Mouse (Mus musculus) liver, embryonic 16.5 days (tissue): Measurements from ENCODE around the gene Cisd2. TPM values are rescaled to one million over a fixed set of nuclear protein-coding genes. Genes with fewer than 3 reads are reported as not detected.

ENCODE experiments used
- ATAC-seq: fragments of 200-750 bp; cut with Nextera tagmentation; 2 replicates; pipeline ENCODE4 v1.8.0; 2017; ENCODE audit warnings: low read depth, mild to moderate bottlenecking, moderate number of reproducible peaks, moderate library complexity
- H3K27ac ChIP-seq: fragments of 300-500 bp; sonication (generic); 2 replicates; pipeline ENCODE4 v1.5.1; 2014; ENCODE audit warnings: mild to moderate bottlenecking, low read length
- H3K27me3 ChIP-seq: fragments of 300-500 bp; sonication (generic); 2 replicates; pipeline ENCODE4 v1.6.1; 2014; ENCODE audit warnings: low read depth, low read length, mixed read lengths; ENCODE audit not compliant: control insufficient read depth, insufficient read depth
- H3K36me3 ChIP-seq: fragments of 300-500 bp; sonication (generic); 2 replicates; pipeline ENCODE4 v1.6.1; 2014; ENCODE audit warnings: mild to moderate bottlenecking; ENCODE audit not compliant: control insufficient read depth, insufficient read depth
- H3K4me1 ChIP-seq: fragments of 300-500 bp; sonication (generic); 2 replicates; pipeline ENCODE4 v1.6.1; 2014; ENCODE audit warnings: low read depth, low read length, mixed read lengths; ENCODE audit not compliant: control insufficient read depth
- H3K4me2 ChIP-seq: fragments of 300-500 bp; sonication (generic); 2 replicates; pipeline ENCODE4 v1.6.1; 2014; ENCODE audit warnings: low read depth, low read length, mixed read lengths
- H3K4me3 ChIP-seq: fragments of 300-500 bp; sonication (generic); 2 replicates; pipeline ENCODE4 v1.5.1; 2014; ENCODE audit warnings: low read depth, mild to moderate bottlenecking, low read length
- H3K9ac ChIP-seq: fragments of 300-500 bp; sonication (generic); 2 replicates; pipeline ENCODE4 v1.6.1; 2014; ENCODE audit warnings: low read depth, low read length
- H3K9me3 ChIP-seq: fragments of 300-500 bp; sonication (generic); replicated peaks from 2 replicates; pipeline ENCODE4 v1.6.1; 2016; ENCODE audit warnings: low read length; ENCODE audit not compliant: control insufficient read depth
- WGBS: fragments of 180-500 bp; shearing (Covaris S2); extraction: QIAGEN DNeasy Blood & Tissue Kit; methylation state at CpG from one replicate; pipeline ENCODE4 v1.1.7; 2014; ENCODE audit not compliant: insufficient replicate concordance; 5-methylcytosine and 5-hydroxymethylcytosine counted together
- polyA plus RNA-seq: library from polyadenylated mRNA; unstranded; fragments of >200 nt; fragmentation: Nextera tagmentation; extraction: Ambion mirVana; gene quantifications from 2 replicates; pipeline ENCODE4 v1.2.1, GENCODE M21; 2015

Gene Cisd2
- polyA plus RNA-seq: 25.6 and 29.2 TPM in 2 replicates

DNA sequence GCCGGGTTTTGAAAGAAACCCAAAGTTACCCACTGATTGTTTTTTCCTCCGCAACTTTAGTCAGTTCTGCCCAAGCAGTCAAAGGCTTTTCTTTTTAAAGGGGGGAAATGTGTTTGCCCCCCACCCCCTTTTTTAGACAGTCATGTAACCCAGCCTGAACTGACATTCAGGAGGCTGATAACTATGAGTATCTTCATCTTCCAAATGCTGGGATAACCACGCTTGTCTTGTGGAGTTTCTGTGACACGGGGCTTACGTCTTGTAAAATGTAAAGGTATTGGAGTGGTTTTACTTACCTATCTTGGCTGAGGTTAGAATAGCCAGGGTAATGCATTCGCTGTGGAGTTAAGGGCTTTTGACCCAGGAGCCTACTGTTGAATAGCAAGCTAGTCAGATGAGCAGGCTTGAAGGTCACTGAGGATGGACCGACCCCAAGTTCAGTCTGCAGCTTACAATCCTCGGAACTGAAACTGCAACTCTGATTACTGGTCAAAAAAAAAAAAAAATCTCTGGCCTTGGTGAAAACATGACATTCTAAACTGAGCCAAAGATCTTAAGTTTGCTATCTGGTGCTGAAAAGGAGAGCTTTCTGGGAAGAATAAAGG, at the start of gene Cisd2:
Gene Cisd2 (minus strand): TSS at position 318 of the 605 bp plus-strand sequence.
- H3K27me3 ChIP-seq: no peaks in the 10 kb centered on the region
- H3K36me3 ChIP-seq: no peaks in the 10 kb centered on the region
- H3K9me3 ChIP-seq: no peaks in the 10 kb centered on the region
- H3K4me2 ChIP-seq: peak within 1 kb of the TSS; percentile 94
- no peak for ATAC-seq
- H3K4me3 ChIP-seq: peak within 1 kb of the TSS; percentile 92
- H3K9ac ChIP-seq: peak within 1 kb of the TSS; percentile 91
- peaks cover 9% of the 10 kb centered on the region for H3K4me1 ChIP-seq
- peak within 1 kb of the TSS; percentile 91 for H3K27ac ChIP-seq
- under 1% methylated on average over 8 of the region's 8 CpGs for WGBS

DNA sequence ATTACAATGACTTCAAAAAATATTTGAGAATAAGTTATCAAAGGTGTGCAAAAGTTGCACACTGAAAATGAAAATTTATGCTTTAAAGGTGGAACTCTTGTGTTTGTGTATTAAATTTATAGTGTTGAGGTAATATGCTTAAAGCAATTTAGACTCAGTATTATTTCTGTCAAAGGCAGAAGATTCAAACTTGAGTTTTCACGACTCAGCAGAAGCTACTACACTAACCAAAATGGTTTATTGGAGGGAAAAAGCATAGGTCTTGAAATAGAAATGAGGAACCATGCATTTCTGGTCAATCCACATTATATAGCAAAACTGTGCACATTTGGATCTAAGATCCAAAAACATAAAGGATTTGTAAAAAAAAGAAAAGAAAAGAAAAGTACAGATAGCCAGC, 47.1 kb upstream of the Cisd2 start:
- Histone ChIP-seq H3K4me3 (no peak overlapping the region), H3K27ac (no peak overlapping the region), H3K27me3 (no peaks in the 10 kb centered on the region), H3K9me3 (no peaks in the 10 kb centered on the region), H3K9ac (no peak overlapping the region), H3K4me1 (no peaks in the 10 kb centered on the region), H3K36me3 (no peaks in the 10 kb centered on the region), H3K4me2 (no peak overlapping the region)
- ATAC-seq: no peak
- 19% methylated on average over 1 of the region's 1 CpGs for WGBS

DNA sequence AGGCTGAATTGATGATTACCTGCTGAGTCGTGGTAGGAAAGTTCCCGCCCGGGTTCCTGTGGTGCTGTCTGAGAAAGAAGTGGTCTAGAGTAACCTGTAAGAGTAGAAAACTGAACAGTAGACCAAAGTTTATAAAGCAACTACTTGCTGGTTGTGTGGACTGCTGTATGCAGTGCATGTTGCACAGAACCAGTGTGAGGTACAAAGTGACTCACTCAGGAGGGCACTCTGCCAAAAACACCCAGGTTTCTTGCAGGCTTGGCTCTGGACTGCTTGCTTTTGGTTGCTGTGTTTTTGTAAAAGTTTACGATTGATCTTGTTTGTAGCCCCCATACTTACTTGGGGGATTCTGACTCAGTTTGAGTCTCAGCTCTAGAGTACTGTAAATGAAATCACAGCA, 46.2 kb upstream of the Cisd2 start:
- no peaks in the 10 kb centered on the region for H3K27me3 ChIP-seq
- H3K4me3 ChIP-seq: no peak overlapping the region
- no peaks in the 10 kb centered on the region for H3K4me1 ChIP-seq
- ATAC-seq: peak; percentile 71; the same call in 1 of the 2 replicates
- no peaks in the 10 kb centered on the region for H3K9me3 ChIP-seq
- H3K4me2 ChIP-seq: no peak overlapping the region
- no peak overlapping the region for H3K27ac ChIP-seq
- 44% methylated on average over 4 of the region's 4 CpGs for WGBS
- no peak overlapping the region for H3K9ac ChIP-seq
- no peaks in the 10 kb centered on the region; the same call in 1 of the 2 replicates for H3K36me3 ChIP-seq

DNA sequence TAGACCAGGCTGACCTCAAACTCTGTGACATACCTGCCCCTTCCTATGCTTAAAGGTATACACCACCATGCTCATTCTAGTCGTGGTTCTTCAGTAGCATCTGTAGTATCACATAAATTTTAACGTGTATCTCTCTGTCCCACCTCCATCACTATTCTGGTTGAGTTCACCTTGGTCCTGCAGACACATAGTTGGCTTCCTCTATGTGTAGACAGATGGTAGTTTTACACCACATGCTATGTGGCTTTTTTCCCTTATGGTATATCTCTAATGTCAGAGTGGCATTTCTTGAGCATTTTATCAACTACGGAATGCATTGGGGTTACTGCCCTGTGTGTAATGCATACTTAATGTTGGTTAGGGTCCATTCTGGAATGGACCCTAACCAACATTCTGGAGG, 45.4 kb upstream of the Cisd2 start:
- H3K36me3 ChIP-seq: peaks cover 6% of the 10 kb centered on the region; the same call in 1 of the 2 replicates
- ATAC-seq: no peak
- H3K4me1 ChIP-seq: no peaks in the 10 kb centered on the region
- H3K9me3 ChIP-seq: no peaks in the 10 kb centered on the region
- no peak overlapping the region for H3K4me3 ChIP-seq
- no peak overlapping the region for H3K9ac ChIP-seq
- WGBS: 49% methylated on average over 3 of the region's 3 CpGs
- H3K4me2 ChIP-seq: no peak overlapping the region
- no peak overlapping the region for H3K27ac ChIP-seq
- no peaks in the 10 kb centered on the region for H3K27me3 ChIP-seq

DNA sequence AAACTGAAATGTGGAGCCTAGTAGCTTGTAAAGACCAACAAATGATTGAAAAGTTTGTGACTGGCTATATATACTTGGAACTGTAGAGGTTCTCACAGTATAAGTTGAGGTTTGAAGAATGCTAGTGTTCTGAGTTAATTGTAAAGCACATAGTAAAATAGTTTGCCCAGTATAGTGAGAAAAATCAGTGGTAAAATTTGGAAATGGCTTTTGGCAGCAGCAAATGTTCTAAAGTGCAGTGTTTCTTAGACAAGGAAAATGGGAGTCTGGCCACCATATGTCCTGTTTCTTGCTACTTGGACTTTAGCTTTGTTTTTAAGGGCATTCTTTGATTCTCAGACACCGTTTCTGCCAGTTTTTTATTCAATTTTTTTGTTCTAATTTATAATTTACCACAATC, 44.7 kb upstream of the Cisd2 start:
- Histone ChIP-seq H3K4me1 (no peaks in the 10 kb centered on the region), H3K9me3 (no peaks in the 10 kb centered on the region), H3K4me3 (no peak overlapping the region), H3K27ac (no peak overlapping the region), H3K27me3 (no peaks in the 10 kb centered on the region), H3K36me3 (peaks cover 6% of the 10 kb centered on the region; the same call in 1 of the 2 replicates), H3K4me2 (no peak overlapping the region), H3K9ac (no peak overlapping the region)
- ATAC-seq: no peak
- WGBS: 85% methylated on average over 1 of the region's 1 CpGs

DNA sequence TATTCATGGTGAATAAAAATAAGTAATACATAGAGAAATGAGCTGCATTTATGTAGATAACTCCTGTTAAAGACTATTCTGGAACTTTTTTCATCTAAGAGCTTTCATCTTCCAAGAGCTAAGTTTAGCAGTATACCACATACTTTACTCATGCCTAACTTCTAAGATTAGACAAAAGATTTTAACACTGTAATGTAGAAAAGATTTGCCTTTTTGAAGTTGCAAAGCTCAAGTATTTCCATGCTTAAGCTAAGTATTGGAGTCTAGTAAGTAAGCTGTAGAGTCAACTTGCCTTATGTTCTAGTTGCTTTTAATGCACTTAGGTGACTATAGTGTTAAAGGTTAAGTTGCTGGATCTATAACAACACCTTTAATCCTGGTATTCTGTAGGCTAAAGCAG, 35.3 kb upstream of the Cisd2 start:
- no peak for ATAC-seq
- H3K4me1 ChIP-seq: no peaks in the 10 kb centered on the region
- no peak overlapping the region for H3K4me3 ChIP-seq
- no peak overlapping the region for H3K4me2 ChIP-seq
- no peak overlapping the region for H3K9ac ChIP-seq
- peaks cover 27% of the 10 kb centered on the region for H3K36me3 ChIP-seq
- H3K27ac ChIP-seq: no peak overlapping the region
- H3K27me3 ChIP-seq: no peaks in the 10 kb centered on the region
- H3K9me3 ChIP-seq: no peaks in the 10 kb centered on the region

DNA sequence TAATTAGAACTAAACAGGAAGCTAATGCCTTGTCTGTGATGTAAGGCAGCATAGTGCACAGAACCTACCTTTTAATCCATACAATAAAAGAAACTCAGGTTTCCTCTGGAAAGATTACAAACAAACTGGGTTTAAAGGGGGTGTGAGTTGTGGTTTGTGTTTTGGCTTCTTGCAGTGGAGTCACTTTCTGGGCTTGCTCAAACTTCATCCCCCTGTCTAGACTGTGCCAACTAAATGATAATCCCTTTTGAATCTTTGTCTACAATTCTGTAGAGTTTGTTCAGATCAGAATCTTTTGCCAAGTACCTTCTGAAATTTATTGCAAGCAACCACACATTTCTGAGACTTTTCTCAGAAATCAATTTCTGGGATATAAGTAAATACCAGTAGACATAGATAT, 21.2 kb upstream of the Cisd2 start:
- no peak overlapping the region for H3K4me3 ChIP-seq
- H3K4me1 ChIP-seq: peaks cover 5% of the 10 kb centered on the region
- no peaks in the 10 kb centered on the region for H3K9me3 ChIP-seq
- peaks cover 2% of the 10 kb centered on the region for H3K36me3 ChIP-seq
- no peaks in the 10 kb centered on the region for H3K27me3 ChIP-seq
- no peak overlapping the region for H3K9ac ChIP-seq
- no peak for ATAC-seq
- H3K4me2 ChIP-seq: no peak overlapping the region
- H3K27ac ChIP-seq: no peak overlapping the region

DNA sequence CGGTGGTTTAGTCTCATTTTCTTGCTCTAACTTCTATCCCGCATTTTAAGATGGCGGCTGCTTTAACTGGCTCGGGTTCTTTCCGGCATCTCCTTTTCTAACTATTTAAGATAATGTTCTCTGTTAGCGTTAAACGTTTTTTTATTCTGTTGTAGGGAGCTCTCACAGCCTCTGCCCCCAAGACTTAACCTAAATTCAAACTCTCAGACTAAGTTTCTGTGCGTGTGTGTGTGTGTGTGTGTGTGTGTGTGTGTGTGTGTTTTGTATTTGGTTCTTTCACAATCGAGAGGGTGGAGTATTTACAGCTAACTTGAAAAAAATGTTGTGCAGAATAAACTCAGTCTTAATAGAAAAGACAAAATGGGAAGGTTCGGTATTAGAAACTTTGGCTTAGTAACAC, 16.9 kb upstream of the Cisd2 start:
- Histone ChIP-seq H3K27me3 (no peaks in the 10 kb centered on the region), H3K4me2 (peak overlapping the region; percentile 58), H3K4me1 (peaks cover 14% of the 10 kb centered on the region), H3K9me3 (no peaks in the 10 kb centered on the region), H3K9ac (peak overlapping the region; percentile 99), H3K36me3 (no peaks in the 10 kb centered on the region; the same call in 1 of the 2 replicates), H3K4me3 (peak overlapping the region; percentile 95), H3K27ac (peak overlapping the region; percentile 100)
- WGBS: 22% methylated on average over 10 of the region's 10 CpGs
- no peak for ATAC-seq

DNA sequence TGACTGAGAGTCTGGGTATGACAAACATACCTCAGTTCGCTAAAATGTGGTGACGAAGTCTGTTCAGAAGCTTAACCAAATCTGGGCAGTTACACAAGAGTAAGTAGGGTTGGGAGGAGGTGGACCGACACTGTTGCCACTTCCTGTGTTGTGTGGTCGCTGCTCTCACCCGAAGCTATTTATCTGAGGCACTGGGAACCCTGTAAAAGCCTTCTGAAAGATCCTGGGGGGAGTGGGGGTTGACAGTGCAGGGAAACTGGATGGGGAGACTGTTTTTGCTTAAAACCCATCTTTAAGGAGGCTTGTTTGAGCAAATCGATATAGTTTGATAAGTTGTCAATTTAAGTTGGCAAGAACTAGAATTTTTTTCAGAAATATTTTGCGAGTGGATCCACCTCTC, 16.5 kb upstream of the Cisd2 start:
- ATAC-seq: no peak
- peak overlapping the region; percentile 100 for H3K27ac ChIP-seq
- H3K9me3 ChIP-seq: no peaks in the 10 kb centered on the region
- H3K9ac ChIP-seq: peak overlapping the region; percentile 99
- H3K4me3 ChIP-seq: peak overlapping the region; percentile 95
- no peaks in the 10 kb centered on the region for H3K27me3 ChIP-seq
- H3K36me3 ChIP-seq: no peaks in the 10 kb centered on the region; the same call in 1 of the 2 replicates
- H3K4me2 ChIP-seq: peak overlapping the region; percentile 58
- peaks cover 14% of the 10 kb centered on the region for H3K4me1 ChIP-seq
- WGBS: 4% methylated on average over 7 of the region's 7 CpGs
